In the genomic region with DNA sequence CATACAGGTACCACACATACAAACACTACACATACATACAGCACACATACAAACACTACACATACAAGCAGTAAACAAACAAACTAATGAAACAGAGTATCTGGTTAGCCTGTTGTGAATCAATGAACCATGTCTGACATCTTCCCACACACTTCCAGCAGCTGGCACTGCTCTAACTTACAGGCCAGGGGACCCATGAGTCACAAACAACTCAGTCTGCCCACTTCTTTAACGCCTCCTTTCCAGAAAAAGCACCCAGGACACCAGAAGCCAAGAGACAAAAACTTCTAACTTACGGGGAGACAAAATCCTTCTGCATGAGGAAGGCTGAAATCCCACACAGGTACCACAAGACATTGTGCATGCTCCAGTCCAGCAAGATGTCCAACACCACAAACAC, we compare ENCODE assay signal across 27 mouse cellular contexts. TPM values are rescaled to one million over a fixed set of nuclear protein-coding genes. Genes with fewer than 3 reads are reported as not detected.
A peak's percentile ranks its signal among the peaks of the same experiment; 100 is the strongest.
DNase-seq lines count a peak whose midpoint lies in the region; ATAC-seq lines count a peak whose summit lies in the region.
"Had no signal": no experiment of that assay in that cellular context is flagged by ENCODE, and none has a peak within 500 bp of the region (broad histone marks: within the 10 kb centered on the region; RNA-seq: fewer than 3 reads in every experiment).

No protein-coding gene starts in this region.

- 90% methylated on average over 2 of the region's 2 CpGs for WGBS in heart, embryonic 12.5 days

- no peaks in the 10 kb centered on the region for H3K9me3 ChIP-seq in heart, embryonic 12.5 days (replicated peaks)
- H3K9me3 ChIP-seq: embryonic facial prominence, embryonic 12.5 days; embryonic facial prominence, embryonic 15.5 days; forebrain, embryonic 12.5 days; forebrain, embryonic 15.5 days; heart, embryonic 13.5 days had no signal

- no peak overlapping the region for H3K27ac ChIP-seq in heart, embryonic 12.5 days (ENCODE audit: poor library complexity, severe bottlenecking)
- H3K27ac ChIP-seq: embryonic facial prominence, embryonic 12.5 days; embryonic facial prominence, embryonic 15.5 days; forebrain, embryonic 12.5 days; forebrain, embryonic 15.5 days; gastrocnemius, adult 2 months; heart, embryonic 13.5 days; hindbrain, embryonic 14.5 days; hindbrain, postnatal 0 days had no signal

- no peak overlapping the region for H3K4me3 ChIP-seq in heart, embryonic 12.5 days
- H3K4me3 ChIP-seq: embryonic facial prominence, embryonic 12.5 days; embryonic facial prominence, embryonic 15.5 days; forebrain, embryonic 12.5 days; forebrain, embryonic 15.5 days; gastrocnemius, adult 2 months; heart, embryonic 13.5 days had no signal

- peaks cover 75% of the 10 kb centered on the region for H3K36me3 ChIP-seq in heart, embryonic 12.5 days

- no peak for ATAC-seq in heart, embryonic 12.5 days (ENCODE audit: insufficient number of reproducible peaks, low FRiP score)
- ATAC-seq: activated CD4-positive, CD25-positive, alpha-beta regulatory T cell, adult 4 months; CD4-positive, CD25-positive, alpha-beta regulatory T cell, adult 4 months; forebrain, embryonic 15.5 days; hindbrain, postnatal 0 days; inflammation-experienced regulatory T-cells, adult 6 months; intestine, embryonic 16.5 days had no signal

- peak; percentile 60 for DNase-seq in heart, adult 11 months
- peak; percentile 51 for DNase-seq in right cerebral cortex, adult 18-20 months
- DNase-seq in right cerebral cortex, postnatal 10 days (ENCODE audit: low spot score in 2 of 2): no peak
- DNase-seq in telencephalon, adult 2 months (ENCODE audit: low read depth, low spot score): peak; percentile 52
- no peak for DNase-seq in kidney, postnatal 14 days
- DNase-seq: adrenal gland, adult 8-10 months; adrenal gland, postnatal 25 days; cerebellum, adult 18-20 months; cerebellum, adult 9-10 months; cerebellum, postnatal 14 days; gastrocnemius, adult 2 months; gastrocnemius, postnatal 14 days; heart, adult 18-20 months; heart, postnatal 14 days; heart, postnatal 4 days had no signal

- H3K4me1 ChIP-seq in heart, embryonic 12.5 days (replicated peaks): no peaks in the 10 kb centered on the region
- H3K4me1 ChIP-seq: embryonic facial prominence, embryonic 12.5 days; embryonic facial prominence, embryonic 15.5 days; forebrain, embryonic 12.5 days; heart, embryonic 13.5 days had no signal

- 0 out of 2 replicates have a peak, but pooled peaks cover 9% of the 10 kb centered on the region for H3K27me3 ChIP-seq in heart, embryonic 12.5 days (replicated peaks)
- H3K27me3 ChIP-seq: embryonic facial prominence, embryonic 12.5 days; embryonic facial prominence, embryonic 15.5 days; forebrain, embryonic 12.5 days; forebrain, embryonic 15.5 days had no signal

- no peak overlapping the region for H3K4me2 ChIP-seq in heart, embryonic 12.5 days
- H3K4me2 ChIP-seq: embryonic facial prominence, embryonic 12.5 days; embryonic facial prominence, embryonic 15.5 days; forebrain, embryonic 12.5 days; forebrain, embryonic 15.5 days; heart, embryonic 13.5 days; hindbrain, embryonic 14.5 days had no signal

- no peak overlapping the region for H3K9ac ChIP-seq in heart, embryonic 12.5 days
- H3K9ac ChIP-seq: embryonic facial prominence, embryonic 12.5 days; embryonic facial prominence, embryonic 15.5 days; forebrain, embryonic 12.5 days; forebrain, embryonic 15.5 days; heart, embryonic 13.5 days; hindbrain, embryonic 14.5 days had no signal

RNA-seq across cellular contexts. Expression of gene Gde1, which starts 14.3 kb away (rescaled TPM):
- polyA plus RNA-seq in heart, embryonic 12.5 days (2016; fragmentation: Nextera tagmentation; extraction: Ambion mirVana): 70.1 and 74.6 TPM in 2 replicates

RNA-seq across cellular contexts. Expression of gene Ccp110, which starts 21.1 kb away (rescaled TPM):
- polyA plus RNA-seq in heart, embryonic 12.5 days (2016; fragmentation: Nextera tagmentation; extraction: Ambion mirVana): 9.6 and 9.7 TPM in 2 replicates

RNA-seq across cellular contexts. Expression of gene Vps35l, which starts 48.7 kb away (rescaled TPM):
- 55.7 and 55.8 TPM in 2 replicates for polyA plus RNA-seq in heart, embryonic 12.5 days (2016; fragmentation: Nextera tagmentation; extraction: Ambion mirVana)

Comparison
In these comparisons a context has a peak if more than half of its experiments do, and no peak if none do; other contexts are left out.
1. DNase-seq: peak in heart, adult 11 months (single experiment), right cerebral cortex, adult 18-20 months (single experiment) and telencephalon, adult 2 months (single experiment); none in right cerebral cortex, postnatal 10 days (0 of 2) and kidney, postnatal 14 days (single experiment).